Mouse (Mus musculus) neutrophil, adult 65 days (primary cell): ENCODE data around the gene Olfr1412. TPM values are rescaled to one million over a fixed set of nuclear protein-coding genes. Genes with fewer than 3 reads are reported as not detected.

Source experiments
- total RNA-seq: library from RNA; stranded (reverse); gene quantifications from 2 replicates; pipeline ENCODE4 v1.2.4, GENCODE M21; 2023

The Olfr1412 gene
- not detected in 2 replicates for total RNA-seq

DNA sequence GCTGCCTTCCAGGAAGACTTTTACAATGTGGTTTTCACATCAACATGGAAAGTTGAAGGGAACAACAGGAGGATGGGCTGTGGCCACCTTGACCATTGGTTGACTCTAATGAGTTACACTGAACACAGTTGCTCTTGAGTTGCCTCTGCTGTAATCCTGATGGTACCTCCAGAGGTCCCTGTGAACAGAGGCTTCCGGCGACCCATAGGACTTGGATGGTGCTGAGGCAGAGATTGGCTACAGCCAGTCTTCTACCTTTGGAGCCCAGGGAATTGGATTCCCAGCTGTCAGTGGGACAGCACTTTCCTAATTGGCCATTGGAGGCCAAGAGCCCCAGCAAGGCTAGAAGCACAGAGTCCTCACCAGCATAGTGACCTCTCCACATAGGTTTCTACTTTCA lies at the start of gene Olfr1412:
Gene Olfr1412 (plus strand): TSS at position 301 of the 400 bp plus-strand sequence.

DNA sequence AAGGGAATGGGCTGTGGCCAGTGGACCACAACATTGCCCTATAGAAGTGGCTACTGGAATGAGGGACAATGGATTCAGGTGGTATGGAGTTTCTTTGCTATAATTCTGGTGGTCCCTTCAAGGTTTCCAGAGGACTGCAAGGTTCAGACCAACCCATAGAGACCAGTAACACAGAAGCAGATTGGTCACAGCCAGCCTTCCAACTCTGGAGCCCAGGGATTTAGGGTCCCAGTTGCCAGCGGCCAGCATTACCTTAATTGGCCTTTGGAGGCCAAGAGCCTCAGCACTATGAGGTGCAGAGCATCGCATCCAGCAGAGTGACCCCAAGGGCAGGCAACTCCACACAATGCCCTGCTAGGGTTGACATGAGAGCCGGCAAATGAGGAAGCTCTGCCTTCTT lies 14.6 kb upstream of the Olfr1412 start, which contains the start of gene Olfr1413:
Gene Olfr1413 (plus strand): TSS at position 301 of the 400 bp plus-strand sequence.

DNA sequence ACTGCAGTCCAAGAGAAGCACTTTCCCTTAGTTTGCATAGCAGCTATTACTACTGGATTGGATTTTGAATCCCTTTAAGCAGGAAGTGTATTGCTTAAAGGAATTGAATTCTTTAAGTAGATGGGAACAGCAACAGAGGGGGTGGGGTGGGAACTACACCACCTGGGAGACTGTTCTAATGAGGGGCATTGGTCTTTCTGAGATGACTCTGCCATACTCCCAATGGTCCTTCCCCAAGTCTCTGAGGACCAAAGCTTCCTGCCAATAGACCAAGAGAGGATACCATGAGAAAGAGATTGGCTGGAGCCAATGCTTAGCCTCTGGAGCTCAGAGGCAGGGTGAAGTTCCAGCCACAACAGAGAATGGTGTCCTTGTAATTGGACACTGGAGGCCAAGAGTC lies 8.5 kb downstream of the Olfr1412 start, which contains the start of gene Olfr1411:
Gene Olfr1411 (plus strand): TSS at position 301 of the 400 bp plus-strand sequence.

DNA sequence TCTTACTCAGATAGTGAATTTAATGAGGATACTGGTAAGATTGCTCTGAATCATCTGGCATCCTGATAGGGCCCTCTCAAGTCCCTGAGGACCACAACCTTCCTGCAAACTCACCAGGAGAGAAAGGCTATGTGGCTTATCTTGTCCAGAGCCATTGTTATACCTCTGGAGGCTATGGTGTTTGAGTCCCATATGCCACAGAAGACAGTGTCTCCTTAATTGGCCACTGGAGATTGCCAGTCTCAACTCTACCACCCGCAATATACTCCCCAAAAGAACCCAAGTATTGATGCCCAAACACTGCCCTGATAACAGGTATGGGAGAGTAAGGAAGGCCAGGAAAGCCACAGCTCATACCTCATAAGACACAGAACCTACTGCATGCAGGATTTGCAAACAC lies 19.9 kb downstream of the Olfr1412 start, which contains the start of gene Olfr1410:
Gene Olfr1410 (plus strand): TSS at position 301 of the 400 bp plus-strand sequence.

DNA sequence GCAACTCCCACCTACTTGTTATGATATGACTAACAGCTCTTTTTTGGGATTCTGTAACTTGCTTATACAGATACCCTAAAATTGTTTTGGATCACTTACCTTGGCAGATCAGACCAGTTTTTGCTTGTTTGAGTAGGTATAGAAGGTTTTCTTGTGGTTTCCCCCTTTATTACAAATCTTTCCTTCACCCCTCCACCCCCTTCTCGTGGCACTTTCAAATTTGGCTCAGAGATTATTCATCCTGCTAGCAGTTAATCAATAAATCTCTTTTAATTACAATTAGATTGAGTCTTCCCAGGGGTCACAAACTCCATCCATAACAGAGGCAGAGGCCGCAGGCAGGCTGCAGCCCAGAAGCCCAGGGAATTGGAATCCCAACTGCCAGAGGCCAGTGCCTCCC lies 31.9 kb downstream of the Olfr1412 start, which contains the start of gene Olfr12:
Gene Olfr12 (plus strand): TSS at position 301 of the 400 bp plus-strand sequence.

Other genes starting within 250 kb of the Olfr1412 start
- gene Ndufa10, start 111.9 kb upstream of the Olfr1412 start, total RNA-seq = 59.4 and 69.1 TPM in 2 replicates
- not detected in 2 replicates for gene Olfr1416, start 100.7 kb upstream of the Olfr1412 start, total RNA-seq
- gene Olfr1415, start 89.7 kb upstream of the Olfr1412 start, total RNA-seq = not detected in 2 replicates
- gene Olfr1414, start 67.1 kb upstream of the Olfr1412 start, total RNA-seq = not detected in 2 replicates
- gene Olfr1413, start 14.5 kb upstream of the Olfr1412 start, total RNA-seq = not detected in 2 replicates
- gene Olfr1411, start 8.6 kb downstream of the Olfr1412 start, total RNA-seq = not detected in 2 replicates
- gene Olfr1410, start 20.0 kb downstream of the Olfr1412 start, total RNA-seq = not detected in 2 replicates
- gene Olfr12, start 32.0 kb downstream of the Olfr1412 start, total RNA-seq = not detected in 2 replicates
- gene Cops9, start 56.2 kb downstream of the Olfr1412 start, total RNA-seq = 109 and 139 TPM in 2 replicates
- gene Otos, start 63.1 kb downstream of the Olfr1412 start, total RNA-seq = 2.6 and 4.1 TPM in 2 replicates
- 39.8 and 41.8 TPM in 2 replicates for gene Gpc1, start 245.9 kb downstream of the Olfr1412 start, total RNA-seq